Mouse (Mus musculus) macrophage (primary cell): ENCODE measurements around the gene Atxn1. TPM values are rescaled to one million over a fixed set of nuclear protein-coding genes. Genes with fewer than 3 reads are reported as not detected.

Experiments
- H3K27ac ChIP-seq: fragments of 350-480 bp; formaldehyde crosslinking; 2 replicates; pipeline ENCODE4 v1.9.0; 2021
- H3K36me3 ChIP-seq: fragments of 350-480 bp; formaldehyde crosslinking; 2 replicates; pipeline ENCODE4 v1.9.0; 2021; ENCODE audit errors: inconsistent target
- H3K4me3 ChIP-seq: fragments of 350-480 bp; formaldehyde crosslinking; 2 replicates; pipeline ENCODE4 v1.9.0; 2021; ENCODE audit errors: inconsistent target
- H3K79me2 ChIP-seq: fragments of 350-480 bp; formaldehyde crosslinking; 2 replicates; pipeline ENCODE4 v1.9.0; 2021; ENCODE audit errors: inconsistent target
- WGBS: methylation state at CpG from one replicate; pipeline ENCODE4 v1.1.7; 2026; ENCODE audit warnings: inconsistent platforms; ENCODE audit not compliant: missing documents; 5-methylcytosine and 5-hydroxymethylcytosine counted together
- polyA plus RNA-seq: library from polyadenylated mRNA; stranded (reverse); fragments of 250-400 nt; gene quantifications from 3 replicates; pipeline ENCODE4 v1.2.4, GENCODE M21; 2018; ENCODE audit warnings: inconsistent platforms

The Atxn1 gene
- polyA plus RNA-seq, 1 experiment from 2014 or later = 10.8 TPM

DNA sequence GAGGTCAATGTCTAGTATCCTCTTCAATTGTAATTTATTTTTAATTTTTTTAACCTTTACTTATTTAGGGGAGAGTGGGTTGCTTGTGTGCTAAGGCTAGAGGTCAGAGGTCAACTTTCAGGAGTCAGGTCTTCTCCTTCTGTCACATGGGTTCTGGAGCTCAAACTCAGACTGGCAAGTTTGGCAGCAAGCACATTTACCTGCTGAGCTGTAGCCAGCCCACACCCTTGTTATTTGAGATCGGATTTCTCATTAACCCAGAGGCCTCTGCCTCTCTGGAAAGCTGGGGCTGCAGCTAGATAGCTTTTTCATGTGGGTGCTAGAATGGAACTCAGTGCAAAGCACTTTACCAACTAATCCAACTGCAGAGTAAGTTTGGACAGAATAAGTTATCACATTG is 148.1 kb downstream of the Atxn1 start:
- Histone ChIP-seq H3K4me3 (no peak overlapping the region), H3K79me2 (no peaks in the 10 kb centered on the region), H3K27ac (no peak overlapping the region), H3K36me3 (no peaks in the 10 kb centered on the region)
- 100% methylated on average over 1 of the region's 1 CpGs for WGBS

GRCm38 (mm10) chr13:45809777-45810410 is 154.9 kb downstream of the Atxn1 start:
- Histone ChIP-seq H3K79me2 (no peaks in the 10 kb centered on the region), H3K4me3 (no peak overlapping the region), H3K36me3 (no peaks in the 10 kb centered on the region), H3K27ac (no peak overlapping the region)
- 93% methylated on average over 16 of the region's 16 CpGs for WGBS

DNA sequence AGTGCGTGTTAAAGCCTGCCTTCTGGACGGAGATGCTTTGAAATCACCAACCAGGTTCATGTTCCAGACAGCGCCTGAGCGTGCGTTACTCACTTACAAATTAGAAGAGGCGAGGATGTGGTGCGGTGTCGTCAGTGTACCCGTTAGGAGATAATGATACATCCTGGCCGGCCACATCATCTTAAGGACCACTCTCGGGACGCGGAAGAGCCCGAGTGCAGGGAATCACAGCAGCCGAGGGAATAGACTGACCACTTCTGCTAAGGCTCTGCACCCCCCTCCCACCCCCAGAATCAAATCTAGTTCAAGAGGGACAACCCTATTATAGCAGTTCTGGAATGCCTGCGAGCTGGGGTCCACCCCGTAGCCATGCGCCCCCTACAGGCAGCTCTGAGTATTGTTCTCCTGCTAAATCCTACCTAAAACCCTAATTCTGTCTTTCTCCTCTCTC is 157.2 kb downstream of the Atxn1 start:
- Histone ChIP-seq H3K27ac (no peak overlapping the region), H3K36me3 (no peaks in the 10 kb centered on the region), H3K4me3 (no peak overlapping the region), H3K79me2 (no peaks in the 10 kb centered on the region)
- WGBS = 84% methylated on average over 18 of the region's 18 CpGs

DNA sequence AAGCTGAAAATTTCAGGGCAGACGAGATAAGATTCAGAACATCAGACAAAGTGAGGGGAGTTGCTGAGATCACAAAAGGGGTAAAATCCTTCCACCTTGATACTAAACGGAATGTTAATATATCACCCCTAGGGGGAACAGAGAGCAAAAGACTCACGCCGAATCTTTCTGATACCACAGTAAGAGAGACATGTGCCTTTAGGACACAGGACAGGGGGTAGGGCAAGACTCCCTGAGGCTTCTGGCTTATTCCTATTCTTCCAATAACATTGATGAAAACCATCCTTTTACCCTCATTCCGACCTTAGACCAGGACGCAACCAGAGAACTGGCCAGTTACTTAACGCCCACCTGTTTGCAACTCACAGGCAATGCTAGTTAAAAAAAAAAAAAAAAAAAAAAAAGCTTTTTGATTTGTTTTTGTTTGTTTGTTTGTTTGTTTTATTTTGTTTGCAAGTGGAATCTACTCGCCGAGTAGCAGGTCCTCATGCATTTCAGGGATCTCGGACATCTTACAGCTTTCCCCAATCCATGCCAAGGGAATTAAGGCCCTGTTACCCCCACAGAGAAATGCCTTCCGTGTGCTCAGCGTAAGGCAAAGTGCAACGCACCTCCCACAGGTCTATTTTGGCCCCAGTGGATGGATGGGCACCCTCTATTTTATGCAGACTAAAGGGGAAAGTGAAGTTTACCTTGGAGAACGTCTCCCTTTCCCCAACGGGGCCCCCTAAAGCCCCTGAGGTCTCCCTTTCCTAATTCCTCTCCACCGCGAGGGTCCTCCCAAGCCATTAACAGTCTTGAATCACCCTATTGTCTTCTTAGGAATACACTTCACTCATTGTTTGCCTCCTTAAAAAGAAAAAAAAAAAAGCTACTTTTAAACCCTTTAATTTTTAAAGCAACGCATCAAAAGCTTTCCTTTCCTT is 157.9 kb downstream of the Atxn1 start:
- 89% methylated on average over 18 of the region's 18 CpGs for WGBS
- Histone ChIP-seq H3K4me3 (no peak overlapping the region), H3K27ac (no peak overlapping the region), H3K36me3 (no peaks in the 10 kb centered on the region), H3K79me2 (no peaks in the 10 kb centered on the region)

- H3K36me3 ChIP-seq = no peaks in the 10 kb centered on the region
These were observed 158.8 kb downstream of the Atxn1 start for GRCm38 (mm10) chr13:45805915-45806599.

GRCm38 (mm10) chr13:45802620-45803410 is 162.0 kb downstream of the Atxn1 start:
- WGBS = 94% methylated on average over 15 of the region's 15 CpGs
- no peaks in the 10 kb centered on the region for H3K36me3 ChIP-seq
- H3K79me2 ChIP-seq = no peaks in the 10 kb centered on the region
- H3K27ac ChIP-seq = no peak overlapping the region
- no peak overlapping the region for H3K4me3 ChIP-seq

More at GRCm38 (mm10) chr13:45805915-45806599, 158.8 kb downstream of the Atxn1 start:
- H3K27ac ChIP-seq = no peak overlapping the region
- H3K4me3 ChIP-seq = no peak overlapping the region
- H3K79me2 ChIP-seq = no peaks in the 10 kb centered on the region
- 95% methylated on average over 7 of the region's 9 CpGs for WGBS

DNA sequence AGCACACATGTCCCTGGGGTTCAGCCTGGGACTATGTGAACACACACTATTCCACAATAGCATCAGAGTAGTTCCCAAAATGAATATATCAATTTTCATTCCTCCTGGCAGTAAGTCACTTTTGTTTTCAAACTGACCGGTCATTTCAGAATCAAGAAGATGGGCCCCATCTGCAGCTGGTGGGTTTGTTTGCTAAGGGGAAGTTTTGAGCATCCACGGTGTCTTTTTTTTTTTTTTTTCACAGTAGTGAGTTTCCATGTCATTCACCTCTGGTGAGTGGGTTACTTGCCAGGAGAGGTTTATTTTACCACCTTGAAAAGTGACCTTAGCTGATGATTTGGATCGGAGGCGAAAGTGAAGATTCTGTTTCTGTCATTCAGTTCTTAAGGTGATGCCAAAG is 166.6 kb downstream of the Atxn1 start:
- Histone ChIP-seq H3K79me2 (no peaks in the 10 kb centered on the region), H3K36me3 (peaks cover 6% of the 10 kb centered on the region; the same call in 1 of the 2 replicates), H3K27ac (no peak overlapping the region), H3K4me3 (no peak overlapping the region)
- 61% methylated on average over 4 of the region's 4 CpGs for WGBS

DNA sequence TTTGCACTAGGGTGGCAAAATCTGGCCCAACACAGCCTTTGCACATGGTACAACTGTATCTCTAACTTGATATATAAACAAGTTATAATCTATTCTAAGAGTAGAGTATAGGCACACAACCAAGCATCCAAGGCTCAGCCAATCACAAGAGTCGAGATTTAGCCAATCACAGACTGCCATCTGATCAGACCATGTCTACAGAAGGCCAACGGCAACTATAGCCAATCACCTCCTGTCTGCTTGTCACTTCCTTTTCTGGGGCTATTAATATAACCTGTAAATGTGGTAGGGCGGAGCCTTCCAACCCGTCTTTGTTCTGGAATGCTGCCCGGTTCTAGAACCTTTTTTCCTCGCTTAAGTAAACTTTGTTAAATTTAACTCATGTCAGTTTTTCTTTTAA is 167.1 kb downstream of the Atxn1 start:
- Histone ChIP-seq H3K79me2 (no peaks in the 10 kb centered on the region), H3K27ac (no peak overlapping the region), H3K36me3 (peaks cover 6% of the 10 kb centered on the region; the same call in 1 of the 2 replicates), H3K4me3 (no peak overlapping the region)
- WGBS = 30% methylated on average over 6 of the region's 6 CpGs

- peaks cover 10% of the 10 kb centered on the region; the same call in 1 of the 2 replicates for H3K36me3 ChIP-seq
- H3K4me3 ChIP-seq = no peak overlapping the region
- WGBS = 94% methylated on average over 6 of the region's 6 CpGs
- no peak overlapping the region for H3K27ac ChIP-seq
- H3K79me2 ChIP-seq = no peaks in the 10 kb centered on the region
These were observed 168.5 kb downstream of the Atxn1 start for GRCm38 (mm10) chr13:45796286-45796685.

- Histone ChIP-seq H3K36me3 (peaks cover 14% of the 10 kb centered on the region; the same call in 1 of the 2 replicates), H3K4me3 (no peak overlapping the region), H3K27ac (no peak overlapping the region), H3K79me2 (no peaks in the 10 kb centered on the region)
- WGBS = 65% methylated on average over 3 of the region's 3 CpGs
These were observed 171.0 kb downstream of the Atxn1 start for GRCm38 (mm10) chr13:45793796-45794195.

DNA sequence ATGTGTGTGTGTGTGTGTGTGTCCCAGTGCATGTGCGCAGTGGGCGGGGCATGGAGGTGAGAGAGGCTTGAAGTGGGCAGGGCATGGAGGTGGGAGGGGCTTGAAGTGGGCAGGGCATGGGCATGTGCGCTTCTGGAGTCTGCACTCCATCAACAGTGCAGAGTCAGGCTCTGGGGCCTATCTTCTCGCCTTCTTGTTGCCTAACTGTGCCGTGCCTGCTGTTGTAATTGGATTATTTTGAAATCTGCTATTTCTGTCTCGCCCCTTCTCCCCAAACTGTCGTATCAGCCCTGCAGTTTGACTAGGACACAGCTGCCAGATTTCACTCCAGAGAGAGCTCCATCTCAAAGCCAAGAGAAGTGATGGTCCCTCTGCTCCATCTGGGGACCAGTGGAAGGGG is 178.4 kb downstream of the Atxn1 start:
- Histone ChIP-seq H3K4me3 (no peak overlapping the region), H3K36me3 (0 out of 2 replicates have a peak, but pooled peaks cover 6% of the 10 kb centered on the region), H3K27ac (no peak overlapping the region), H3K79me2 (no peaks in the 10 kb centered on the region)
- 64% methylated on average over 5 of the region's 7 CpGs for WGBS

DNA sequence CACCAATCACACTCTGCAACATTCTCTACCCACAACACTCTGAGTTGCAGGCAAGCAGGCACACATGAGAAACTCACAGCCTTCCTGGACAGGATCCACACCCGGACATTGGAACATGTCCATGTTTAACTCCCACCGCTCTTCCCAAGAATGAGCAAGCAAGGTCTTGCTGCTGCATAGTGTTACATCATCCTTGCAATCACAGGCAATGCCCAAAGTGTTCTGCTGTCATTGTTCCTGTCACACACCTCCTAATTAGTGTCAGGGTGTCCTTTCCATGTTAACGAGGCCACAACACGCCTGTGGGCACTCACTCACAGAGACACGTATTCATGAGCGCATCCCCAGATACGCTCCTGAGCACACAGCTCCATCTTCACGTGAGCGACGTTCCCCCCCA is 181.1 kb downstream of the Atxn1 start:
- Histone ChIP-seq H3K27ac (no peak overlapping the region), H3K4me3 (no peak overlapping the region), H3K79me2 (no peaks in the 10 kb centered on the region), H3K36me3 (no peaks in the 10 kb centered on the region)
- WGBS = 93% methylated on average over 9 of the region's 10 CpGs

DNA sequence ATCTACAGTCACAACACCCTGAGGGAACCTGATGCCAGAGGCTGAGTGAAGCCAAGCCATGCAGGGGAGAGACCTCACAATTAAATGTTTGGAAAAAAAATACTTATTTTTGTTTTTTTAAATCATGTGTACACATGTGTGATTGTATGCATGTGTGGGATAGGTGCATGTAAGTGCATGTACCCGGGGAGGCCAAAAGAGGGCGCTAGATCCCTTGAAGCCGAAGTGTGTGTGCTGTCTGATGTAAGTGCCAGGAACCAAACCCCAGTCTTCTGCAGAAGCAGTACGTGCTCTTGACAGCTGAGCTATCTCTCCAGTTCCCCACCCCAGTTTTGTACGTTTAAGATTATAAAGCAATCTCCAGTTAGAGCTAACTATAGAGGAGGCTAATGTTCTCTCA is 186.1 kb downstream of the Atxn1 start:
- no peak overlapping the region for H3K4me3 ChIP-seq
- H3K79me2 ChIP-seq = no peaks in the 10 kb centered on the region
- no peak overlapping the region for H3K27ac ChIP-seq
- 93% methylated on average over 4 of the region's 5 CpGs for WGBS
- H3K36me3 ChIP-seq = no peaks in the 10 kb centered on the region

DNA sequence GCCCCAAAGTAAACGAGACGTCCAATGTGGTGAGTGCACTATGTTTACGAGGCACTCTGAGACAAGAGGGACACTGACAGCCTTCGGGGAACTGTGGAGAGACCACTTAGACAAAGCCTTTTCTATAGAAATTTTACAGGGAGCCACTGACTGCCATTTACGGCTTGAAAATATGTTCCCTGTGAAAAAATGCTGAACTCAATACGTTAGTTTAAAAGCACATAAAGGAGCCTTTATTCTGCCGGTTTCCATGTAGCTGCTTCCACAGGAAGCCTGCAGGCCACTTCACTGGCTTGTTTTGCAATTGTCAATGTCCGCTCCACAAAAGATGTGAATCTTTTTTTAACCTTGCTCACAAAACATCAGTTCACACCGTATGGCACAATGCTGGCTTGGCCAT is 186.6 kb downstream of the Atxn1 start:
- WGBS = 74% methylated on average over 9 of the region's 9 CpGs
- no peak overlapping the region for H3K4me3 ChIP-seq
- H3K79me2 ChIP-seq = no peaks in the 10 kb centered on the region
- H3K36me3 ChIP-seq = no peaks in the 10 kb centered on the region
- H3K27ac ChIP-seq = no peak overlapping the region
